Mouse (Mus musculus): ENCODE measurements at regions not wholly inside any gene's neighbourhood (a gene's known extent, or its start where the extent isn't known, plus 50 kb on each side); places are given as distances from the start of the nearest gene placed in this dataset.

DNA sequence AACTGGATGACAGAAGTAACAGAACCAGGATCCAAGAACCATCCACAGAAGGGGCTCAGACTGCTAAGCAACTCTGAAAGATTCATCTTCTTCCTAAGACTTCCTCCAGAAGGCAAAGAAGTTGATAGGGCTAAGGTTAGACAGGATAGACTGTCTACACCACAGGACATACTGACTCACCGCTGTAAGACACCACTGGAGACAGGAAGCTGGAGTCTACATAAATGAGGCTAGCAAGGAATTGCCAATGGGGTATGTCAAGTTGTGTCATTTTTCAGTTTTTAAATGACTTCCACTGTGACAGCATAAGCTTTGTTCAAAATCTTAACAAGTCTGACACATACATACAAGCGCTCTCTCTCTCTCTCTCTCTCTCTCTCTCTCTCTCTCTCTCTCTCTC, 645.4 kb upstream of the Gm10131 start:
- DNase-seq (ENCODE audit: extremely low read depth, insufficient read length, low spot score) = no peak

DNA sequence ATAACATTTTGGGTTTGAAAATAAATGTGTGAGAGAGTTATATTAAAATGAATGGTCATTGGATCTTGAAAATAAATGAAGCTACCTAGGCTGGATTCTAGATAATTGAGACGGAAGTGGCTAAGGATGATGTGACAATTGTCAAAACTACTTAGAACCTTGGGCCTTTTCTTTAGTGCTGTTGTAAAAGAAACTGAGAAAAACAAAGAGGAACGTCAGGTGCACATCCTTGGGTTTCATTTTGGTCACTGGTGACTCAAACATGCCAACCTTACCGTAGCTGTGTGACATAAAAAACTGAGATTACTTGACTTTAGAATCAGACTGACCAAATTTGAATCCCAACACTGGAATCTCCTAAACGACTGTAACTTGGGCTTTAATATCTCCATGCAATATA, 644.6 kb upstream of the Gm10131 start:
- DNase-seq (ENCODE audit: extremely low read depth, insufficient read length, low spot score) = no peak

DNA sequence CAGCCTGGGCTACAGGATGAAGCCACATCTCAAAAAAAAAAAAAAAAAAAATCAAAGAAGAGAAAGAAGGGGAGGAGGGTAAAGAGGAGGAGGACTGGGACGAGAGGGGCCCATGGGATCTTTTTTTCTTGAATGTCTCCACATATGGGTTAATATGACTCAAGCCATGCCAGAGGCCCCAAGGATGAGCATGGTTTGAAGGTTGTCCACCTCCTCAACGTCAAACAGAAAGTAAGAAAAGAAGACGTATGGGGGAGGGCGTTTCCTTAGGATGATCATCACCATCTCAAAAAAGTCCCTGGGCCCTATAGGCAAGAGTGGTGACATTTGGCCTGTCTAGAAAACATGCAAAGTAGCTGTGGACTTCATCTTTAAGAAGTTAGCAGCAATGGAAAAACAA, 643.9 kb upstream of the Gm10131 start:
- no peak for DNase-seq (ENCODE audit: extremely low read depth, insufficient read length, low spot score)

- DNase-seq (ENCODE audit: extremely low read depth, insufficient read length, low spot score) = peak; percentile 11
These were observed 641.5 kb upstream of the Gm10131 start for GRCm38 (mm10) chr8:34753046-34753445.

- DNase-seq (ENCODE audit: extremely low read depth, insufficient read length, low spot score) = no peak
These were observed 637.0 kb upstream of the Gm10131 start for GRCm38 (mm10) chr8:34748521-34748920.

DNA sequence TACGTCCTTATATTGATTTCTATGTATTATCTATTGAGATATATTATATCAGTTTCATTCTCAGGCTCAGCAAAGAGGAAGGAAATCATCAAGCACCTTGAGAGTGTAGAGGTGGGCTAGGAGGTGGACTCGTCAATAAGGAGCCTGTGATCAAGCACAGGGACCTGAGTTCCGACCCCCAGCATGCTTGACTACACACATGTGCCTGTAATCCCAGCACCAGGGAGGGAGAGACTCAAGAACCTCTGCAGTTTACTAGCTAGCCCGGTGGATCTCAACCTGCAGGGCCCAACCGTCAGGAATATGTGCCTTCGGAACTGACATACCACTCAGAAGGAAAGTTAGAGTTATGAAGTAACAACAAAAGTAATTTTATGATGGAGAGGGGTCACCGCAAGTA, 634.2 kb upstream of the Gm10131 start:
- no peak for DNase-seq (ENCODE audit: extremely low read depth, insufficient read length, low spot score)

DNA sequence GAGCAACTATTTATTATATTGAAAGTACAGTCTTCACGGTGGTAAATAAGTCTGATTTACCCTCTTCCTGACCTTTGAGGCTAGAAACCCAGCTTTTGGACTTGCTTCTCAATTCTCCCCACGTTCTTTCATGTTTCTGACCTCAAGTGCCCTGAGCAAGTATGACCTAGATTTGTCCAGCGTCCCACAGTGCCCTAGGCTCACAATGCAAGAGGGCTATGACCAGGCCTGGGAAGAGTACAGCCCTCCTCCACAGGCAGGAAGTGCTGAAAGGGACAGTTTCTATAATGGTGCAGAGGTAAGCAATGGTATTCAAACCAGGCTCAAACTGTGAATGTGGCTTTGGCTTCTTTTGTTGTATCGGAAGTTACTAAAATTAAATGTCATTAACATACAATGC, 633.1 kb upstream of the Gm10131 start:
- DNase-seq (ENCODE audit: extremely low read depth, insufficient read length, low spot score) = no peak

DNA sequence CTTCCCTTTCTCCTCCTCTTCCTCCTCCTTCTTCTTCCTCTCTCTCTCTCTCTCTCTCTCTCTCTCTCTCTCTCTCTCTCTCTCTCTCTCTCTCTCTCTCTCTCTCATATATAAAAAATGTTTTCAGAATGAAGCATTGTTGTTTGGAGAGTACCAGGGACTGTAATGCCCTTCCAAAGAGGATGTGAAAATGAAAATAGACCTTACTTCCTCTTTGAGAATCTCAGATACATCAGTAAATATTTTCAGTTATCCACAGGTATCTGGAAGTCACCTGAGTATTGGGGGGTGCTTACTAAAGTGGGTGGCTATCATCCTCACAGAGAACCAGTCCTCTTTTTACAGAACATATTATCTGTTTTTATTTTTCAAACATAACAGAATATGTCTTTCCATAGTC, 632.6 kb upstream of the Gm10131 start:
- DNase-seq (ENCODE audit: extremely low read depth, insufficient read length, low spot score) = no peak

- no peak for DNase-seq (ENCODE audit: extremely low read depth, insufficient read length, low spot score)
These were observed 631.6 kb upstream of the Gm10131 start for GRCm38 (mm10) chr8:34743137-34743536.

DNA sequence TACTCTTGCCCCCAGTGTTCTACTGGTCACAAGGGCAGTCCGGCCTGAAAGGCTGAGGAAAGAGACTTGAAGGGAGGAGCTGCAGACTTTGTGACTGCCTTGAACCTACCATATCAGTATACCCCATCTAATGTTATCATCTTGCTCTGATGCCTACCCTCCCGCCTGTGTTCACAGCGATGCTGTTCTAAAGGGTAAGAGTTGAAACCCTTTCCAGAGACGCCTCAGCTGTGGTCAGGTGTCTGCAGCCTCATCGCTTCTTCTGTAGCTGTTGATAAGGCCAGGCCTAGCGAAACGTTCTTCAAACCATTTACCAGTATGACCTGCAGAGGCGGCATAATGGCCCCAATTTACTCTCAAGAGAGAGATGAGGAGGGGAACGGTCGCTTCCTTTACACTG, 629.3 kb upstream of the Gm10131 start:
- no peak for DNase-seq (ENCODE audit: extremely low read depth, insufficient read length, low spot score)

GRCm38 (mm10) chr8:34739836-34740804, 628.6 kb upstream of the Gm10131 start:
- peak; percentile 56 for DNase-seq (ENCODE audit: extremely low read depth, insufficient read length, low spot score)

- no peak for DNase-seq (ENCODE audit: extremely low read depth, insufficient read length, low spot score)
These were observed 624.7 kb upstream of the Gm10131 start for GRCm38 (mm10) chr8:34736214-34736613.

DNA sequence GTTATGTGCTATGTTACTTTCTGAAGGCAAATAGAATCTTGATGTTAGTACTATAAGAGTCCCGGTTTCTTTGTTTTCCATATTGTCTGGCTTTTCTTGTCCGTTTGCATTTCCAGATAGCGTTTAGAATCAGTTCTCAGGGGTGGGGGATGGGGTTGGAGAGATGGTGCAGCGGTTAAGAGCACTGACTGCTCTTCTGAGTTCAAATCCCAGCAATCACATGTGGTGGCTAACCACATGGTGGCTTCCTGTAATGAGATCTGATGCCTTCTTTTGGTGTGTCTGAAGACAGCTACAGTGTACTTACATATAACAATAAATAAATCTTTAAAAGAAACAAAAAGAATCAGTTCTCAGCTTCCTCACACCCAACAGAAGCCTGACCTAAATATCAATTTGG, 623.5 kb upstream of the Gm10131 start:
- no peak for DNase-seq (ENCODE audit: extremely low read depth, insufficient read length, low spot score)

DNA sequence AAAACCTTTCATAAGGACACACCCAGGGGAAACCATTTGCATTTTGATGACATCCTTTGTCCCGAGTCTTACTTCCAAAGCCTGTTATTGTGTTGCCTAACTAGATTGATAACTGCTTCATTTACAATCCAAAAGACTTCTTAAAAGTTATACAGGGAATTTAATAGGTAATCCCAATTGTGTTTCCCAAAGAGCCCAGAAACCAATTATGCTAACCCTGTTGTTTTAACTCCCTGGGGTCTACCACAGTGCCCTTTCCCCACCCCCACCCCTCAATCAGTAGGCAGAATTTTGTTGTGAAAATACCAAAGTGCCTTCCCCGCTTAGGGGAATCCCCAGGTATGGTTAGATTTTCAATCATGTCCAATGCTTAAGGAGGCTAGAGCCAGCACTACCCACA, 621.3 kb upstream of the Gm10131 start:
- DNase-seq (ENCODE audit: extremely low read depth, insufficient read length, low spot score) = no peak

GRCm38 (mm10) chr8:34732362-34732761, 620.8 kb upstream of the Gm10131 start:
- no peak for DNase-seq (ENCODE audit: extremely low read depth, insufficient read length, low spot score)

DNA sequence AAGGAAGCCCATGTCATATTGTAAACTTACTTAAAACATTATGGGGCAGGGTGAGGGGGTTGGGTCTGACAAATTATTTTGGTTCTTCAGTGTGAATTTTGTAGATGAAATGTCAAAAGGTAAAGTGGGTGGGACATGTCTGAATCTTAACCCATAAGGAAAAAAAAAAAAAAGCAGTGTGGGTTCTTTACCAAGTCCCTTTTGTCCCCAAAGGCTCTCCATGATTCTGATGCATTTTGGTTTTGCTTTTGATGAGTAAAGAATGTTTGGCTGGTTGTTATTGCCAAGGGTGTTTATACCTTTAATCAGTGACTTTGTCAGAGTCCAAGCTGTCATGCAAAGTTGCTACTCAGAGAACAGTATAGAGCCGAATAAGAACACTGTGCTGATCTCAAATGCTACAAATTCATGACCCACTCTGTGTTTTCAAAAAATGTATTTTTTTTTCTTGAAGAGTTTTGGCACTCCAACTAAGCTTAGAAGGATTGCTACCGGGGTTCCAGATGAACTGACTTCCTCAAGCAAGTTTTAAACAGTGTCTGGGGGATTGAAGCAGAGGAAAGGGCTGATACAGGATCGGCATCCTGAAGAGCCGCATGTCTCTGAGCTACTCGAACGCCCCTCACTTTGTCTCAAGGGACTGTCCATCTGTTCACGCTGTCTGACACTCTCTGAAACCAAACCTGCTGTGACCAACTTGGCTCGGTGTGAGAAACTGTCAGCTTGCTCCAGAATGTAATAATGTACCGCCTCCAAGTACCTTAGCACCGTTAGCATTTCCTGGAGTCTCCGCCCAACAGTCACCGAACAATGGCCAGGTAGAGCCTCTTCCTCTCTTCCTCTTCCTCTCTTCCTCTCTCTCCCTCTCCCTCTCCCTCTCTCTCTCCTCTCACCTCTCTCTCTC, 619.8 kb upstream of the Gm10131 start:
- DNase-seq (ENCODE audit: extremely low read depth, insufficient read length, low spot score) = no peak

- DNase-seq (ENCODE audit: extremely low read depth, insufficient read length, low spot score) = no peak
These were observed 618.0 kb upstream of the Gm10131 start for GRCm38 (mm10) chr8:34729585-34729984.

DNA sequence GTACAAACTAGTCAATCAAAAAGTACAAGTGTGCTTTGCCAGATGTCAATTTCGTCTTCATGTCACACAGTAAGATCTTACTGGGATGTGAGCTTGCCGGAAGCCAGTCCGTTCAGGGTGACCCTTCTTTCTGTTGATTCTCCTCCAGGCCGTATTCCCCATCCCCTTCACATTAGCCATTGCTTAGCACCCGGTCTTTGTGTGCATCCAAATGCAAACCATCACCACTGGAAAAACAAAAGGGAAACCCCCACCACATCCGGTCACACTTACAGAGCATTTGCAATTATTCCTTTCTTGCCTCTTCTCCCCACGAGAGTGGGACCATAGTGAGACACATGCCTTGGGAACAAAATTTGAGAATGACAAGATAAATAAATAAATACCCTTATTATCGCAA, 616.2 kb upstream of the Gm10131 start:
- DNase-seq (ENCODE audit: extremely low read depth, insufficient read length, low spot score) = no peak

- no peak for DNase-seq (ENCODE audit: extremely low read depth, insufficient read length, low spot score)
These were observed 614.7 kb upstream of the Gm10131 start for GRCm38 (mm10) chr8:34726145-34726767.

GRCm38 (mm10) chr8:34725546-34725945, 614.0 kb upstream of the Gm10131 start:
- DNase-seq (ENCODE audit: extremely low read depth, insufficient read length, low spot score) = no peak

Data from 3134 (cell line).